Mouse (Mus musculus) small intestine, adult 2 months (tissue): ENCODE measurements at regions not wholly inside any gene's neighbourhood (a gene's known extent, or its start where the extent isn't known, plus 50 kb on each side); places are given as distances from the start of the nearest gene placed in this dataset.

Experiments
- CTCF ChIP-seq: fragments of 200-500 bp; IDR thresholded peaks from 2 replicates; pipeline ENCODE4 v1.5.1; 2012; ENCODE audit warnings: low read depth, mild to moderate bottlenecking, control low read depth, inconsistent platforms, low read length, moderate library complexity, mixed read lengths; ENCODE audit not compliant: insufficient replicate concordance, insufficient read length; ENCODE audit errors: extremely low read depth
- POLR2A ChIP-seq: fragments of 200-500 bp; IDR thresholded peaks from 2 replicates; pipeline ENCODE4 v1.6.1; 2012; ENCODE audit warnings: low read depth, mild to moderate bottlenecking, control low read depth, inconsistent platforms, low read length, moderate library complexity

DNA sequence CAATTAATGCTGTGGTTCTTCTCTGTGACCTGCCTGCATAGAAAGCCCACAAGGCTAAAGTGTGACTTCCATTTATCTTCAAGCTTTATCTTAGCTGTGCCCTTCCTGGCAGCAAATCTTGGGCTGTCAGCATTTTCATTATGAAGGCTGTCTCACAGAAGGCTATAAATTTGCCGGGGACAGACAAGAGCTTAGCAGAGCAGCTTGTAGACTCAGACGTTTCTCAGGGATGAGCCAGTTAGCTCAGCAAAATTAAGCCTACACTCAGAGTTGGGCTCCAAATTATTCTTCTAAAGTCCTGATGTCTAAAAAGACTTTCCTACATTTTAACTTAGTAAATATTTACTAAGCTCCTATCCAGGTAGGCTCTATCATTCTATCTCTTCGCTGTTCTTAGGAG lies 112.9 kb upstream of the Ngly1 start:
- TF ChIP-seq CTCF (no peak), POLR2A (no peak)
